Mouse (Mus musculus) midbrain, embryonic 12.5 days (tissue): ENCODE results near the gene Pcyt2. TPM values are rescaled to one million over a fixed set of nuclear protein-coding genes. Genes with fewer than 3 reads are reported as not detected.
A peak's percentile ranks its signal among the peaks of the same experiment; 100 is the strongest.

Source experiments
- ATAC-seq: fragments of 200-750 bp; cut with Nextera tagmentation; 2 replicates; pipeline ENCODE4 v1.8.0; 2017; ENCODE audit warnings: low read depth, moderate TSS enrichment, moderate library complexity; ENCODE audit not compliant: low FRiP score
- H3K27ac ChIP-seq: fragments of 300-500 bp; sonication (generic); replicated peaks from 2 replicates; pipeline ENCODE4 v1.5.1; 2016; ENCODE audit warnings: mild to moderate bottlenecking
- H3K27me3 ChIP-seq: fragments of 300-500 bp; sonication (generic); 2 replicates; pipeline ENCODE4 v1.6.1; 2016; ENCODE audit warnings: mild to moderate bottlenecking
- H3K36me3 ChIP-seq: fragments of 300-500 bp; sonication (generic); 2 replicates; pipeline ENCODE4 v1.6.1; 2016
- H3K4me1 ChIP-seq: fragments of 300-500 bp; sonication (generic); 2 replicates; pipeline ENCODE4 v1.6.1; 2016
- H3K4me2 ChIP-seq: fragments of 300-500 bp; sonication (generic); replicated peaks from 2 replicates; pipeline ENCODE4 v1.6.1; 2016; ENCODE audit warnings: mild to moderate bottlenecking, moderate library complexity
- H3K4me3 ChIP-seq: fragments of 300-500 bp; sonication (generic); 2 replicates; pipeline ENCODE4 v1.5.1; 2016; ENCODE audit warnings: mild to moderate bottlenecking
- H3K9ac ChIP-seq: fragments of 300-500 bp; sonication (generic); replicated peaks from 2 replicates; pipeline ENCODE4 v1.6.1; 2016; ENCODE audit warnings: mild to moderate bottlenecking, moderate library complexity
- H3K9me3 ChIP-seq: fragments of 300-500 bp; sonication (generic); 2 replicates; pipeline ENCODE4 v1.6.1; 2016; ENCODE audit warnings: mild to moderate bottlenecking
- WGBS: fragments of 180-500 bp; shearing (Covaris S2); methylation state at CpG from one replicate; pipeline ENCODE4 v1.1.7; 2016; 5-methylcytosine and 5-hydroxymethylcytosine counted together
- polyA plus RNA-seq: library from polyadenylated mRNA; unstranded; fragments of >200 nt; fragmentation: Nextera tagmentation; extraction: Ambion mirVana; gene quantifications from 2 replicates; pipeline ENCODE4 v1.2.1, GENCODE M21; 2016

Gene Pcyt2
- 148 and 157 TPM in 2 replicates for polyA plus RNA-seq

GRCm38 (mm10) chr11:120617519-120618112 lies at the start of gene Pcyt2:
Gene Pcyt2 (minus strand): TSS chr11:120617936.
- H3K36me3 ChIP-seq, result peaks cover 66% of the 10 kb centered on the region
- H3K9me3 ChIP-seq, result no peaks in the 10 kb centered on the region
- H3K9ac ChIP-seq, result peak within 1 kb of the TSS; percentile 82
- H3K4me1 ChIP-seq, result peaks cover 20% of the 10 kb centered on the region
- peak; percentile 95 for ATAC-seq
- WGBS, result under 1% methylated on average over 56 of the region's 56 CpGs
- peak within 1 kb of the TSS; percentile 77 for H3K4me2 ChIP-seq
- peak within 1 kb of the TSS; percentile 77 for H3K27ac ChIP-seq
- no peaks in the 10 kb centered on the region for H3K27me3 ChIP-seq
- peak within 1 kb of the TSS; percentile 80 for H3K4me3 ChIP-seq

- WGBS, result 7% methylated on average over 3 of the region's 3 CpGs
- H3K4me1 ChIP-seq, result peaks cover 4% of the 10 kb centered on the region; the same call in 1 of the 2 replicates
- peaks cover 46% of the 10 kb centered on the region for H3K27me3 ChIP-seq
- no peaks in the 10 kb centered on the region for H3K9me3 ChIP-seq
- H3K36me3 ChIP-seq, result no peaks in the 10 kb centered on the region
- no peak overlapping the region for H3K4me2 ChIP-seq
- no peak overlapping the region for H3K9ac ChIP-seq
- no peak overlapping the region for H3K27ac ChIP-seq
- no peak for ATAC-seq
- no peak overlapping the region for H3K4me3 ChIP-seq
Observed at GRCm38 (mm10) chr11:120666617-120667016, 48.9 kb upstream of the Pcyt2 start.

- WGBS, result 83% methylated on average over 3 of the region's 3 CpGs
- H3K36me3 ChIP-seq, result no peaks in the 10 kb centered on the region
- no peak overlapping the region for H3K4me2 ChIP-seq
- H3K4me1 ChIP-seq, result peaks cover 15% of the 10 kb centered on the region
- no peak overlapping the region for H3K9ac ChIP-seq
- ATAC-seq, result no peak
- no peaks in the 10 kb centered on the region for H3K9me3 ChIP-seq
- H3K4me3 ChIP-seq, result no peak overlapping the region
- no peak overlapping the region for H3K27ac ChIP-seq
- peaks cover 58% of the 10 kb centered on the region for H3K27me3 ChIP-seq
Observed at GRCm38 (mm10) chr11:120665406-120665805, 47.7 kb upstream of the Pcyt2 start.

- no peak for ATAC-seq
- H3K27ac ChIP-seq, result no peak overlapping the region
- peaks cover 75% of the 10 kb centered on the region for H3K27me3 ChIP-seq
- H3K4me2 ChIP-seq, result no peak overlapping the region
- H3K9ac ChIP-seq, result no peak overlapping the region
- peaks cover 27% of the 10 kb centered on the region for H3K4me1 ChIP-seq
- no peaks in the 10 kb centered on the region for H3K9me3 ChIP-seq
- H3K36me3 ChIP-seq, result no peaks in the 10 kb centered on the region
- 59% methylated on average over 5 of the region's 5 CpGs for WGBS
- H3K4me3 ChIP-seq, result no peak overlapping the region
Observed at GRCm38 (mm10) chr11:120663714-120664113, 46.0 kb upstream of the Pcyt2 start.

- Histone ChIP-seq H3K36me3 (no peaks in the 10 kb centered on the region), H3K9me3 (no peaks in the 10 kb centered on the region), H3K4me3 (no peak overlapping the region), H3K27me3 (peaks cover 84% of the 10 kb centered on the region), H3K4me1 (peaks cover 27% of the 10 kb centered on the region), H3K27ac (no peak overlapping the region), H3K4me2 (no peak overlapping the region), H3K9ac (no peak overlapping the region)
- ATAC-seq, result no peak
- WGBS, result 38% methylated on average over 6 of the region's 6 CpGs
Observed at GRCm38 (mm10) chr11:120662759-120663158, 45.0 kb upstream of the Pcyt2 start.

- H3K4me1 ChIP-seq, result peaks cover 23% of the 10 kb centered on the region
- 1% methylated on average over 35 of the region's 35 CpGs for WGBS
Observed at GRCm38 (mm10) chr11:120661076-120661460, 43.3 kb upstream of the Pcyt2 start, which contains the start of gene Notum. Gene Notum (minus strand): TSS chr11:120661175.

GRCm38 (mm10) chr11:120660301-120661075 lies 42.8 kb upstream of the Pcyt2 start:
- H3K4me3 ChIP-seq, result peak overlapping the region; percentile 42
- peak overlapping the region; percentile 44; the same call in 1 of the 2 replicates for H3K9ac ChIP-seq
- peaks cover 23% of the 10 kb centered on the region for H3K4me1 ChIP-seq
- no peak overlapping the region for H3K27ac ChIP-seq
- no peaks in the 10 kb centered on the region for H3K36me3 ChIP-seq
- WGBS, result under 1% methylated on average over 74 of the region's 95 CpGs
- peak overlapping the region; percentile 58 for H3K4me2 ChIP-seq
- no peaks in the 10 kb centered on the region for H3K9me3 ChIP-seq
- H3K27me3 ChIP-seq, result peaks cover 96% of the 10 kb centered on the region
- peak; percentile 52; the same call in 1 of the 2 replicates for ATAC-seq

More at GRCm38 (mm10) chr11:120661076-120661460, 43.3 kb upstream of the Pcyt2 start, which contains the start of gene Notum:
- peak within 1 kb of the TSS; percentile 42 for H3K4me3 ChIP-seq
- no peak within 1 kb of the TSS for H3K27ac ChIP-seq
- peaks cover 93% of the 10 kb centered on the region for H3K27me3 ChIP-seq
- no peak for ATAC-seq
- H3K36me3 ChIP-seq, result no peaks in the 10 kb centered on the region
- peak within 1 kb of the TSS; percentile 58 for H3K4me2 ChIP-seq
- H3K9ac ChIP-seq, result peak within 1 kb of the TSS; percentile 44; the same call in 1 of the 2 replicates
- H3K9me3 ChIP-seq, result no peaks in the 10 kb centered on the region

GRCm38 (mm10) chr11:120659509-120660300 lies 42.0 kb upstream of the Pcyt2 start:
- no peaks in the 10 kb centered on the region for H3K36me3 ChIP-seq
- H3K9me3 ChIP-seq, result no peaks in the 10 kb centered on the region
- peaks cover 93% of the 10 kb centered on the region for H3K27me3 ChIP-seq
- peaks cover 23% of the 10 kb centered on the region for H3K4me1 ChIP-seq
- WGBS, result 3% methylated on average over 50 of the region's 50 CpGs
- H3K4me2 ChIP-seq, result peak overlapping the region; percentile 58
- H3K4me3 ChIP-seq, result peak overlapping the region; percentile 42
- H3K27ac ChIP-seq, result no peak overlapping the region
- peak overlapping the region; percentile 11; the same call in 1 of the 2 replicates for H3K9ac ChIP-seq
- ATAC-seq, result no peak

GRCm38 (mm10) chr11:120658876-120659410 lies 41.2 kb upstream of the Pcyt2 start:
- 3% methylated on average over 24 of the region's 24 CpGs for WGBS

GRCm38 (mm10) chr11:120657301-120657700 lies 39.6 kb upstream of the Pcyt2 start:
- H3K36me3 ChIP-seq, result no peaks in the 10 kb centered on the region
- 82% methylated on average over 4 of the region's 4 CpGs for WGBS
- no peak overlapping the region for H3K4me2 ChIP-seq
- H3K27me3 ChIP-seq, result peaks cover 80% of the 10 kb centered on the region
- H3K9me3 ChIP-seq, result no peaks in the 10 kb centered on the region
- H3K27ac ChIP-seq, result no peak overlapping the region
- H3K4me1 ChIP-seq, result peaks cover 23% of the 10 kb centered on the region
- ATAC-seq, result no peak
- no peak overlapping the region for H3K4me3 ChIP-seq
- no peak overlapping the region for H3K9ac ChIP-seq

More at GRCm38 (mm10) chr11:120658876-120659410, 41.2 kb upstream of the Pcyt2 start:
- H3K36me3 ChIP-seq, result no peaks in the 10 kb centered on the region
- no peak overlapping the region for H3K27ac ChIP-seq
- H3K9ac ChIP-seq, result 0 out of 2 replicates have a peak overlapping the region, but pooled peaks have one; percentile 2
- peaks cover 96% of the 10 kb centered on the region for H3K27me3 ChIP-seq
- H3K9me3 ChIP-seq, result no peaks in the 10 kb centered on the region
- no peak overlapping the region; the same call in 1 of the 2 replicates for H3K4me3 ChIP-seq
- 0 out of 2 replicates have a peak overlapping the region, but pooled peaks have one; percentile 6 for H3K4me2 ChIP-seq
- ATAC-seq, result no peak
- peaks cover 23% of the 10 kb centered on the region for H3K4me1 ChIP-seq

GRCm38 (mm10) chr11:120654741-120655140 lies 37.0 kb upstream of the Pcyt2 start:
- Histone ChIP-seq H3K9ac (no peak overlapping the region), H3K27ac (no peak overlapping the region), H3K9me3 (no peaks in the 10 kb centered on the region), H3K4me2 (no peak overlapping the region), H3K27me3 (peaks cover 55% of the 10 kb centered on the region), H3K36me3 (no peaks in the 10 kb centered on the region), H3K4me1 (peaks cover 5% of the 10 kb centered on the region), H3K4me3 (no peak overlapping the region)
- WGBS, result 76% methylated on average over 3 of the region's 3 CpGs
- ATAC-seq, result no peak
